Mouse (Mus musculus) left cerebral cortex, postnatal 14 days (tissue): ENCODE measurements at regions not wholly inside any gene's neighbourhood (a gene's known extent, or its start where the extent isn't known, plus 50 kb on each side); places are given as distances from the start of the nearest gene placed in this dataset.

Source experiments
- DNase-seq, 2 experiments: peaks; one replicate each; pipeline ENCODE4 v3.0.0; 2021 to 2022; ENCODE audit warnings: low spot score in 2 of 2, mixed read lengths in 1 of 2
- intact Hi-C: fragments of 180-260 bp; cut with DNase I; formaldehyde crosslinking; loops from one replicate; pipeline ENCODE4 v1.15.1; 2025

DNA sequence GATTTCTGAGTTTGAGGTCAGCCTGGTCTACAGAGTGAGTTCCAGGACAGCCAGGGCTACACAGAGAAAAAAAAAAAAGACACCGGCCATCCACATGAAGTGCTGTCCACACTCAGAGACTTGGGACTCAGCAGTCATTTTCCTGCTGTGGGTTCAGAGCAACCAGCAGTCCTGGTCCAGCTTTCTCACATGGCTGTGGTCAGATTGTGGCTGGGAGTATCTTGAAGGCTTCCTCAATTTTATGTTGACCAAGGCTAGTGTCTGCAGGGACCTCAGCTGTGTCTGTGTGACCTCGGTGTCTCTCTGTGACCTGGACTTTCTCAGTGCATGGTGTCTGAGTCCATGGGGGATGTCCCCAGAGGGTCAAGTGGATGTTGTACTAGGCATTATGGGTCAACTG lies 90.7 kb upstream of the Runx3 start:
- no peak for DNase-seq
- intact Hi-C loops = no loop called here

DNA sequence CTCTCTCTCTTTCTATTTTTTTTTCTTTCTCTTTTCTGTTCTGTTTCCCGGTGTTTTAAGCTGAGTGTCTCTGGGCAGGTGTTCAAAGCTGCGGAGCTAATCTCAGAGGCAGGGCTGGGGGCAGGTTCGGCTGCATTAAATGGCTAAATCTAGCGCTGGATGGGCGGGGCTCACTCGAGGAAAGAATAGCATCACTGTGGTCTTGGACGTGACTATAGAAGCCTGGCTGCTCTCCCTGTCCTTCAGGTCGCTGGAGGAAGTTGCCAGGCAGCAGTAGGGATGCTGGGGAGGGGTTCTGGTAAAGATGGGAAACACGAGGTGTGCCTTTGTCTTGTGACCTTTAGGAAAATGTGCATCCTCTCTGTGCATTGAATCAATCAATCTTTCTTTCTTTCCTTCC lies 88.0 kb upstream of the Runx3 start:
- intact Hi-C loops = no loop called here
- DNase-seq = peak; percentile 62 to 69

DNA sequence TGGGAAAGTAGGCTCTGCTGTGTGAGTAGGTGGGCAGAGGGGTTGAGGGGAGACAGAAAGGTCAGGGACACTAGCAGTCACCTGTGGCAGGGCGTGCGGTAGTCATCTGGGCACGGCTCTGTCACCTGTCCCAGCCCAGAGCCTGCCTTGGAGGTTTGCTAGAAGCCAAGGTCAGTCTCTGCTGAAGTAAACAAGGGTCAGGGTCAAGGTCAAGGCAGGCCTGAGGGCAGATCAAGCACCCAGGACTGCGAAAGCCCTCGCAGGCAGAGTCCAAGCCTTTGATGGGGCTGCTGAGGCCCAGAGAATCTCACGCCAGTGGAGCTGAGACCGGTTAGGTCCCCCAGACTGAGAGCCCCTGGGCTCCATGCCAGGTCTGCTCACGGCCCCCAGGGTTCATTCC lies 87.2 kb upstream of the Runx3 start:
- DNase-seq = no peak
- intact Hi-C loops = no loop called here

DNA sequence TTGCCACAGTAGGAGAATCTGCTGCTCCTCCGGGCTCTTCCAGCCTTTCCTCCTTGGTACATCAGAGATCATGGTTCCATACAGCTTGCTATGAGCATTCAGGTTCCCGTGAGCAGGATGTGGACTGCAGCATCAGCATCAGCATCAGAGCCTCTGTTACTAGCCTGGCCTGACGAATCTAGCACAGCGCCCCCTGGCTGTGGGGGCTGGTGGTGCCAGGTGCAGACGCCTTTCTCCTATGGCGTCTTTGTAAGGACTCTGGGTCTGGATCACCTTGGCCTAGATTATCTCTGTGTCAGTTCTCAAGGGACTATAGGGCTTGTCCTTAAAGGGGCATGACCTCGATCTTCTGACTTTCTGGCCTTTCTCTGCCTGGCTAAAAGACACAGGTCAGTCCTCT lies 86.0 kb upstream of the Runx3 start:
- intact Hi-C loops = no loop called here
- peak; percentile 34 for DNase-seq

DNA sequence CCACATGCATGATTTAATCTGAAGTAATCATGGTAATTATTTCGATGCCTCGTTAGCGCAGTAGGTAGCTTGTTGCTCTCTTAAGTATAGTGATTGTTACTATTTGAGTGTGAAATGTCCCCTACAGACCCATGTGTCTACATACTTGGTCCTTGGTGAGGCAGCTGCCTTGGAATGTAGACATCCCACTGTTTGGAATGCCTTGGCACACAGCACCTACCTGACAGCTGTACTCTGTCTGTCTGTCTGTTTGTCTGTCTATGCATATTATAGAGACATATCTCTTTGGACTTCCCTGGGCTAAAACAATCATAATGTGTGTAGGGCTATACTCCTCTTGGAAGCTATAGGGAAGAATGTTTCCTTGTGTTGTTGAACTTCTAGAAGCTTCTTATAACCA lies 83.7 kb upstream of the Runx3 start:
- no peak for DNase-seq
- intact Hi-C loops = no loop called here

DNA sequence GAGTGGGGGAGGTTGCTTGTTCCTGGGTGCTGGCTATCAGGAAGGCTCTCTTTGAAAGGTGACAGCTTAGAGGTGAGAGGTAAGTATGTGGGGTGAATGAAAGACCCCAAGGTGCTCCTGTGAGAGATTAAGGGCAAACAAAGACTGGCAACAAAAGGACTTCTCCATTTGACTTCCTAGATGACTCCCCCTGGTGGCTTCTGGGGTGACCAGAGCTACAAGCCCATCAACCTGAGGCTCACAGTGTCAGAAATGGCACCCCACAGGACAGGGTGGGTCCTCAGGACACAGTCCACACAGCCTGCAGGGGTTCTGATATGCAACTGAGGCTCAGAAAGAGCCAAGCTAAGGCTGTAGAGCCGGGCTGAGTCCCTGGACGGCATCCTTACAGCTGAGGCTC lies 81.2 kb upstream of the Runx3 start:
- intact Hi-C loops = no loop called here
- DNase-seq = no peak

DNA sequence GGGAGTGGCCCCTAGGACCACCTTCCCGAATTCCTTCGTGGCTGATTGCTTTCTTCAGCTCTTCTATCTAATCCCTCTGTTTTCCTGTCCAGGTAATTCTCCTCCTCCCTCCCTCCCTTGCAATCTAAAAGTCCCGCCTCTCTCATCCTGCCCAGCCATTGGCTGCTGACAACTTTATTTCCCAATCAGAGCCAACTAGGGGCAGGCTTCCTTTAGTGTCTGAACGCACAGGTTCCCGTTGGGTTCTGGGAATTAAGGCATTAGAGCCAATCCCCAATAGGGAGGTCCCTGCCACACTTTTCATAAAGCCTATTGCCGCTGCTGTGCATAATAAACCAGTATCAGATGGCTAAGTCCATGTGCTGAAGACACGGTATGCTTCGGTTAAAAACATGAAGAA lies 78.5 kb upstream of the Runx3 start:
- no peak for DNase-seq
- intact Hi-C loops = no loop called here

DNA sequence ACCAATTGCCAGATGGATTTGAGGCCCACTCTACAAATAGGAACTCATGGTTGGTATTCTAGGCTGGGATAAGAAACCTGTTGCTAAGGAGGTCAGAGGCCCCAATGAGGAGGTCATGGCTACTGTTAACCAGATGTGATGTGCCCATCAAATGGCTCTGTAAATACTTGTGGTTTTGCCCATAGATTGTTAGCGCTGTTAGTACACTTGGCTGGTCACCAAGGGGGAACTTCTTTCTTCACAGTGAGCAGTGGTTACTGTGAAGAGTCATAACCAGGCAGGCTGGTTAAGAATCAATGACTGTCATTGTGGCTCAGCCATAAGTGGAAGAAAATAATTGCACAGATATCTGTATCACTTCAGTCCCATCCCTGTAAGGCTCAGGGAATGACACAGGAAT lies 78.0 kb upstream of the Runx3 start:
- intact Hi-C loops = no loop called here
- DNase-seq = no peak

DNA sequence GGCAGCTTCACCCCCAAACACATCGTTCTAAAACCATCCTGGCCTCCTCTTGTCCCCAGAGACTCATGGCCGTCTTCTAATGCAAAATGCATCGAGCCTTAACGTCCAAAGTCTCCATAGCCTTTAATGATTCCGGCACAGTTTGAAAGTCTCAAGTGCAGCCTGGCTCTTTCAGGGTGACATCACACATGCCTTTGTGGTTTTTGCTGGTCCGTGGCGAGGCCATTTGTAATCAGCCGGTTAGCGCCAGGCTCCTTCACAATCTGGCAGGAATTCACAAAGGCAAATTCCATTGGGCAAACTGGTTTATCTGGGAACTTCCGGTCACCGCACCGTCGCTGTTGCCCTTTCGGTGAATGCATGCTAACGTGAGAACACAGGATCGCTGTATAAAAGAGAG lies 75.4 kb upstream of the Runx3 start:
- no peak for DNase-seq
- intact Hi-C loops = no loop called here

DNA sequence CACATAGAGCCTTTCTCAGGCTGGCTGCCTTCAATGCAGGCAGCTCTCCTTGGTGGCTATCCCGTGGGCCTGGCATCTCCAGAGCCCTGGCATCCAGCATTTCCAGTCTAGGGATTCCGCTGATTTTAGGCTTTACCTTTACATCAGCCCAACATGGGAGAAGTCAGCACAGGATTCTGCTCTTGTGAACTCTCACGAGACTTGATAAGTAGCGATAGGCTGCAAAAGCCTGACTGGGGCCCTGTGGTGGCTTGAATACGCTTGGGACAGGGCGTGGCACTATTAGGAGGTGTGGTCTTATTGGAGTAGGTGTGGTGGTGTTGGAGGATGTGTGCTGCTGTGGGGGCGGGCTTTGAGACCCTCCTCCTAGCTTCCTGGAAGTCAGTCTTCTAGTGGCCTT lies 73.8 kb upstream of the Runx3 start:
- DNase-seq = no peak
- intact Hi-C loops = no loop called here

DNA sequence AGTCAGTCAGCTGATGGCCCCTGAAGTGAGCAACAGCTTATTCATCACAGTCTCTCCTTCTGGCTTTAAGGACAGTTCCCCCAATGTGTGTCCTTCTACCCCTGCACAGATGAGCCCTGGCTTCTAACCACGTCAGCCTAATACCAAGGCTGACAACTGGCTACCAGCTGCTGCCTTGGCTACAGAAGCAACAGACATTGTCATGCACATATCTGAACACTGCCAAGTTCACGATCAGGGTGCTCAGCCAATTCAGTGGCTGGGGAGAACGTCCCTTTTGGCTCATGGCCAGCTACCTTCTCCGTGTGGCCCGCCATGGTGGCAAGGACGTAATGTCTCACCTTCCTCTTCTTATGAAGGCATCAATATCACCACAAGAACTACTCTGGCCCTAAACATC lies 73.2 kb upstream of the Runx3 start:
- intact Hi-C loops = no loop called here
- DNase-seq = no peak

DNA sequence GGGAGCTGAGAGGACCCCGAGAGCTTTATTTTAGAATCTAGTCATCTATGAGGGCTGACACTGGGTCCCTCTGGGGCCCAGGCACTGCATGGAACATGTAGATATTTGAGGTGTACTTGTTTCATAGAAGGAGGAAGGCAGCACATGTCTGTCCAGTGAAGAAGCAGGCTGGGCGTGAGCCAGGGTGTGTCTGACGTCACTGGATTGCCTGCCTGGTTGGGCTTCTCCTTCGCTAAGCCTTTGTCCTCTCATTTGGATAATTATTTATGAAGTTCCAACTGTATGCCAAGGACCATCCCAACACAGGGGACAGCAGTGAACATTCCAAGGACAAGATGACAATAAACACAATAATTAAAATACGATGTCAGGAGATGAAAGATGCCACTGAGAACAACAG lies 72.7 kb upstream of the Runx3 start:
- DNase-seq = no peak
- intact Hi-C loops = no loop called here

DNA sequence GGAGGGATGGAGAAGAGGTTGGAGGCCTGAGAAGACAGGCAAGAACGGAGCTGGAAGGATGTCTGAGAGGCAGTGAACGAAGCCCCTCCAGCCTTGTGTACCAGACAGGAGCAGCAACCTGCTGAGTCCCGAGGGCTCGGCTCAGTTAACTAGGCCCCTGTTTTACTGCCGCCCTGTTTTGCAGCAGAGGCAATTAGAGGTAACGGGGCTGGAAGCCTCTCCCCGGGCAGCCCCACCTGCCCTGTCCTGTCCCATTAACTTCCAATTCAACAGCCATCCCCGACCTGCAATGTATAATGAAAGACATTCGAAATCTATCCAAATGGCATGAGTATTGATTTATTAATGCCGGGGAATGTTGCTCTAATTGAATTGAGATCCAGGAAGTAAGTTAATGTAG lies 70.5 kb upstream of the Runx3 start:
- intact Hi-C loops = no loop called here
- DNase-seq = no peak

DNA sequence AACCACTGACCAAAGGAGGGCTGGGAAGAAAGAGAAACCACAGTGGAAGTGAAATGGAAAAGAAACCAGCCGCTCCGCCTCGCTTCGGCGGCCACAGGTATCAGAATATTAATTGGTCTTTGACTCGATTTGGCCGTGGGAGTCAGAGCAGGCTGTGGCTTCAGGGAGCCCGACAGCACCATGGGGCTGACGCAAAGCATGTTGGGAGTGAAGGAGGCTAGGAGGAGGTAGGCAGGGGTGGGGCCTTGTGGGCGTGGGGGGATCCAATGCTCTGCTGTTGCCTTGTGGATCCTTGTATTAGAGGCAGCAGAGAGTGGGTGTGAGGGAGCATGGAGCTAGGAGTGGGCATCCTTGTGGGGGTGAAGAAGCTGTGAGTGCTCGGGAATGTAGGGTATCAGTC lies 69.0 kb upstream of the Runx3 start:
- intact Hi-C loops = no loop called here

DNA sequence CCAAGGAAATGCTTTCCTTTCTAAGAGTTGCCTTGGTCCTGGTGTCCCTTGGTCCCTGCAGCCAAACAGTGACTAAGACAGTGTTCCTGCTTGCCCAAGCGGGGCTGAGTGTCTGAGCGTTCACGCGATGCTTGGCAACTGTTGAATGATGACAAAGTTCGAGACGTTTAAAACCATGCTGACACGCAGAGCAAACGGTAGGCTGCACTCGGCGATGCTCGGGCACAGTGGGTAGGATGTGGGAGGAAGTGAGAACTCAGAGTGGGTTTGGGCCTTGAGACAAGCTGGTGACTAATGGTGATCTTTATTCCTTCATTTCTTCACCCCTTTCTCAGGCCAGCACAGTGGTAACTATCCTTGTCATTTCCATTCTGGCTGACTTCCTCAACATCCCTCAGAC lies 66.9 kb upstream of the Runx3 start:
- intact Hi-C loops = no loop called here
- DNase-seq = no peak

More for the DNA sequence above, 69.0 kb upstream of the Runx3 start:
- no peak for DNase-seq

DNA sequence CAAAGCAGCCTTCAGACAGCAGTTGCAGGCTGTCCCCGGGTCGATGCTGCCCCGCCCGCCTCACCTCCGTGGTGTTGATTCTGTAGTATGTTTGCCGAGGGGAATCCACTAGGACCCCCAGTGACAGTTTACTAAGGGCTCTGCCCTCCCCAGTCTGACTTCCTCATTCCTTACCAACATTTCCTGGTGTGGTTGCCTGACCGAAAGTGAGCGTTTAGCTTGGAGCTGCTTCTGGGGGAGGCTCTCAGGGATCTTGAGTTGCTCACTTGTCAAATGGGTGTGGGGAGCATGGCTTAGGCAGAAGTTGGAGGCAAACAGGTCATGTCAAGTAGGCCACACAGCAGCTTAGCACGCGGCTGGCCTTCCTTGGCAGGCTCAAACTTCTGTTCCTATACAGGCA lies 66.1 kb upstream of the Runx3 start:
- DNase-seq = no peak
- intact Hi-C loops = no loop called here

DNA sequence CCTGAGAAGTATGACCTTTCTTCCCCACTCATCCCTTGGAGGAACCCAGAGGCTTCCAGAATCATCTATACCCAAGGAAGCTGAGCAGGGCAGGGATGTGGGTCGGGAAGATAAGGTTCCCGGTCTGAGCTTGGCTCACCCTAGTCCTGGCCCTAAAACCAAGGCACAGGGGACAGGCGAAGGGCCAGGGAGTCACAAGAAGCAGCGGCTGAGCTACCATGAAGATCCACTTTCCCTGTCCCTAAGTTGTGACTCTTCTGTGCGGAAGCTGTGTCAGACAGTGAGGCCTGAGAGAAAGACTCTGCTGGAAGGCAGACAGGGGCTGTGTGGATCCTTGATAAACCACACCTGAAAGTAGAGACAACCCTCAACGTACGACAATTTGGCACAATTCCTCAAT lies 64.1 kb upstream of the Runx3 start:
- intact Hi-C loops = no loop called here
- DNase-seq = no peak

DNA sequence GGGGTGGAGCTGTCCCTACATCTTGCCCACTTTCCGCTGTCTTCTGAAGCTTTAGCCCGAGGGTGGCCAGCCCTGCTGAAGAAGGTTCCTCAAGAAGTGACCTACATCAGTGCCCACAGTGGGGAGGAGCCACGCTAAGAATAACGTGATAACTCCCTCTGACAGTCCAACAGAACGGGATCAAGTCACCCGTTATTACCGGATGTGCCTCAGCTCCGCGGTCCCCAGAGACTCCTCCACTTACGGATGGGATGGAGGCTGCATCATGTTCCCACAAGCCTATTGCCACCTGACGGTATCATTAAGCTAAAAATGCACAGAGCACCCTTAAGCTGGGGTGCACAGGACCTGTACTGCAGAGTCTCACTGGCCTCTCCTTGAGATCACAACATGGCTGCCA lies 63.2 kb upstream of the Runx3 start:
- intact Hi-C loops = no loop called here

DNA sequence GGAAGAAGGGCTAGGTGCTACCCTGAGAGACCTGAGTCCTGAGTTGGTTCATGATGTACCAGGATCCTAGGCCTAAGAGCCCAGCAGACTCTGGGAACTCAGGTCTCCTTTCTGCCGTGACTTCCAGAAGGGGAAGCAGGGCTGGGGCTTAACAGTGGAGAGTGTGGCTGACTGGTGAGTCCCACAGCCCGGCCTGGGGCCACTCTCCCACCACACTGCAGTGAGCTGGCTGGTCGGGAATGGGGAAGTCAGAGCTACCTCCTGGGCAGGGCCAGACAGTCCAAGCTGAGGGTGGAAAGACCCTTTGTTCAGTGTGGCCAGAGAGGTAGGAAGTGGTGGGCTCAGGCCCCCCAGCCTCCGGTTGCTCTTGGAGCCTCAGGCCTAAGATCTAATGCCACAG lies 61.6 kb upstream of the Runx3 start:
- no peak for DNase-seq
- intact Hi-C loops = no loop called here

More for the DNA sequence above, 63.2 kb upstream of the Runx3 start:
- no peak for DNase-seq

DNA sequence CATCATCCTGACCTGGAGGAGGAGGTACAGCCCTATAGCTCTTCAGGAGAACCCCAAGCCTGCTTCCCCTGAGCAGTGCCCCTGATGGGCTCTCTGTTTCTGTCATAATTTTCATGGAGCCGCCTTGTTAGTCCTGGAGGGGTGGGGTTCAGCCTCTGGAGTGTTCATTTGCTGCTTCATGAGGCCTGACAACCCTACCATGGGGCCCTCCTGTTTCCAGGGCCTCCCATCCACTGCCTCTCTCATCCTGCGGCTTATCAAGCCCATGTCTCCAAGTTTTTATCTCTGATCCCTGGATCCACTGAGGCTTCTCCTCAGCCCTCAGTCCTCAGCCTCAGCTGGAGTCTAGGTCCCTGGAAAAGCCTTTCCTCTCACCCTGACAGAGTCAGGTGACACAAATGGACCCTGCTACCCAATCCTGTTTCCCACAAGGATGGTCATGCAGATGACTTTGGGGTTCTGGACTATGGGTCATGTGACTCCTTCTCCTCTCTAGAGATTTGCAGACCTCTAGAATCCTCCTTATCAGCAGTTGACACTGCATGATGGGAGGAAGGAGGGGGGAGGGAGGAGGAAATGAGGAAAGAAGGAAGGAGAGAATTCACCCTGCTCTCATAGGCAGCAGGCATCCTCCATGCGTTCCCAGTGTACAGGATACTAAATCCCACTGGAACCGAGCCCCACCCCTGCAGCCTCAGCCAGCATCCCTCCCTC lies 59.3 kb upstream of the Runx3 start:
- intact Hi-C loops = no loop called here
- DNase-seq = no peak

DNA sequence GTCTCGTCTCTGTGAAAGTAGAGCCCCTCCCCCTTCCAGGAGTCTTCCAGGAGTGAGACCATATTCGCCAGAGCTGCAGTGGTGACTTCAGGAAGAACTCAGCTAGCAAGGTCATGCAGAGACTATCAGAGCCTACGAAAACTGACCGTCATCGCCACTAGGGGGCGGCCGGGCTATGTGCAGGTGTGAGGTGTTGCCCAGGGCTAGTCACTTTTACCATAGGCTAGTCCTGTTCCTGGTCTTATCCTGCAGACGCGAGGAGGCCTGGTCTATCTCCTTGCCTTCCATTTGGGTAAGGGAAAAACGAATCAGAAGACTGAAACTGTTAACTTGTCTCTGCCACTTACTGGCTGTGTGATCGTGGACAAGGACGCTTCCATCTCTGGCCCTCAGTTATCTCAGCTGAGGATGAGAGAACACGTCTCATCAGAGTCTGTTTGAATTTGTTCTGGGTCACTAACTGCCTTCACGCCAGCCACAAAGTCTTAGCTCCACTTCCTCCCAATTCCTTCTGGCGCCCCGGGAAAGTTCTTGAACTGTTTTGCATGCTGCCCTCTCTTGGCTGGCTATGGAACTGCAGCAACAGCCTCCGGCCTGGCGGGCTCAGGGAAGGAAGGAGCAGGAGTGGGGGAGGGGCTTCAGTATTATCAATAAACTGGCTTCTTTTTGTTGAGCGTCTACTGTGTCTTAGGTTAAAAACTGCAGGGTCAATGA lies 53.5 kb upstream of the Runx3 start:
- intact Hi-C loops = loop anchor here (5.0 kb wide), 1 partner anchor 85 kb away; no protein-coding TSS in a partner anchor
- peak; percentile 76 to 81 for DNase-seq
